Mouse (Mus musculus) kidney, embryonic 14.5 days (tissue): ENCODE results near the gene Oas1d. TPM values are rescaled to one million over a fixed set of nuclear protein-coding genes. Genes with fewer than 3 reads are reported as not detected.
"Not testable (repeated sequence)": the region's sequence is repeated elsewhere in the genome, so short reads cannot be mapped to it uniquely, and the experiment has no call there.

Source experiments
- ATAC-seq: fragments of 200-750 bp; cut with Nextera tagmentation; 2 replicates; pipeline ENCODE4 v1.8.0; 2017; ENCODE audit warnings: moderate number of reproducible peaks, mild to moderate bottlenecking, moderate TSS enrichment, moderate library complexity; ENCODE audit not compliant: low FRiP score, low TSS enrichment
- H3K27ac ChIP-seq: fragments of 300-500 bp; sonication (generic); 2 replicates; pipeline ENCODE4 v1.5.1; 2014; ENCODE audit warnings: low read depth, mild to moderate bottlenecking, low read length, moderate library complexity, mixed read lengths
- H3K27me3 ChIP-seq: fragments of 300-500 bp; sonication (generic); 2 replicates; pipeline ENCODE4 v1.6.1; 2014; ENCODE audit warnings: mild to moderate bottlenecking, low read length; ENCODE audit not compliant: control insufficient read depth, insufficient read depth
- H3K36me3 ChIP-seq: fragments of 300-500 bp; sonication (generic); 2 replicates; pipeline ENCODE4 v1.6.1; 2014; ENCODE audit warnings: low read length, mixed read lengths; ENCODE audit not compliant: control insufficient read depth, insufficient read depth
- H3K4me1 ChIP-seq: fragments of 300-500 bp; sonication (generic); 2 replicates; pipeline ENCODE4 v1.6.1; 2014; ENCODE audit warnings: low read length, mixed read lengths; ENCODE audit not compliant: control insufficient read depth, insufficient read depth
- H3K4me2 ChIP-seq: fragments of 300-500 bp; sonication (generic); replicated peaks from 2 replicates; pipeline ENCODE4 v1.6.1; 2014; ENCODE audit warnings: low read depth, mild to moderate bottlenecking, low read length
- H3K4me3 ChIP-seq: fragments of 300-500 bp; sonication (generic); 2 replicates; pipeline ENCODE4 v1.5.1; 2014; ENCODE audit warnings: mild to moderate bottlenecking, low read length
- H3K9ac ChIP-seq: fragments of 300-500 bp; sonication (generic); 2 replicates; pipeline ENCODE4 v1.6.1; 2014; ENCODE audit warnings: low read depth, mild to moderate bottlenecking, low read length, moderate library complexity
- H3K9me3 ChIP-seq: fragments of 300-500 bp; sonication (generic); 2 replicates; pipeline ENCODE4 v1.6.1; 2016; ENCODE audit warnings: low read length; ENCODE audit not compliant: control insufficient read depth
- whole genome bisulfite sequencing: fragments of 180-500 bp; shearing (Covaris S2); extraction: QIAGEN DNeasy Blood & Tissue Kit; methylation state at CpG from one replicate; pipeline ENCODE4 v1.1.7; 2014; 5-methylcytosine and 5-hydroxymethylcytosine counted together
- polyA plus RNA-seq: library from polyadenylated mRNA; unstranded; fragments of >200 nt; fragmentation: Nextera tagmentation; extraction: Ambion mirVana; gene quantifications from 2 replicates; pipeline ENCODE4 v1.2.1, GENCODE M21; 2014

Oas1d gene
- polyA plus RNA-seq, 1 experiment from 2014 or later: not detected

DNA sequence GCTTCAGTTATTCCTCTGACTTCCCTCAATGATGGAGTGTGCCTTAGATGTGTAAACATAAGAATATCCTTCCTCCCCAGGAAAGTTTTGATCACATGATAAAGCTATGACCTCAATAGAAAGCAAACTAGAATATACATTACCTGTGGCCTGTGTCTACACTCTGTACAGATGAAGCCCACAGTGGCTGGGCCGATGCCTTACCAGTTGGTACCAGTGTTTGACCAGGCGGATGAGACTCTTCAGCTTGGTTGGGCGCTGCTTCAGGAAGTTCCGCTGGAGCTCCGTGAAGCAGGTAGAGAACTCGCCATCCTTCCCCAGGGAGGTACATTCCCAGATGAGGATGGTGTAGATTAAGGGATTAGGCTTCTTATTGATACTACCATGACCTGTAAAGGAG is 32.7 kb upstream of the Oas1d start:
- not testable (repeated sequence) for H3K9ac ChIP-seq, H3K4me3 ChIP-seq, H3K36me3 ChIP-seq, H3K9me3 ChIP-seq, H3K4me2 ChIP-seq, H3K27me3 ChIP-seq, H3K4me1 ChIP-seq, ATAC-seq, H3K27ac ChIP-seq
- 89% methylated on average over 6 of the region's 6 CpGs for WGBS

GRCm38 (mm10) chr5:120887413-120887812 is 26.9 kb upstream of the Oas1d start, which contains the start of gene Oas1g:
Gene Oas1g, minus strand, starts transcription at chr5:120887613.
- ATAC-seq: not testable (repeated sequence)

GRCm38 (mm10) chr5:120887831-120888230 is 26.5 kb upstream of the Oas1d start:
- Histone ChIP-seq H3K36me3 (no peaks in the 10 kb centered on the region), H3K4me2 (no peak overlapping the region), H3K4me3 (no peak overlapping the region), H3K4me1 (no peaks in the 10 kb centered on the region), H3K9ac (no peak overlapping the region), H3K9me3 (no peaks in the 10 kb centered on the region), H3K27ac (no peak overlapping the region), H3K27me3 (no peaks in the 10 kb centered on the region)
- ATAC-seq: no peak
- WGBS: 53% methylated on average over 6 of the region's 6 CpGs

More at GRCm38 (mm10) chr5:120887413-120887812, 26.9 kb upstream of the Oas1d start, which contains the start of gene Oas1g:
- H3K4me3 ChIP-seq, H3K4me1 ChIP-seq, H3K9me3 ChIP-seq, H3K4me2 ChIP-seq, H3K27me3 ChIP-seq, H3K27ac ChIP-seq, H3K9ac ChIP-seq, H3K36me3 ChIP-seq: not testable (repeated sequence)
- 21% methylated on average over 6 of the region's 9 CpGs for WGBS

DNA sequence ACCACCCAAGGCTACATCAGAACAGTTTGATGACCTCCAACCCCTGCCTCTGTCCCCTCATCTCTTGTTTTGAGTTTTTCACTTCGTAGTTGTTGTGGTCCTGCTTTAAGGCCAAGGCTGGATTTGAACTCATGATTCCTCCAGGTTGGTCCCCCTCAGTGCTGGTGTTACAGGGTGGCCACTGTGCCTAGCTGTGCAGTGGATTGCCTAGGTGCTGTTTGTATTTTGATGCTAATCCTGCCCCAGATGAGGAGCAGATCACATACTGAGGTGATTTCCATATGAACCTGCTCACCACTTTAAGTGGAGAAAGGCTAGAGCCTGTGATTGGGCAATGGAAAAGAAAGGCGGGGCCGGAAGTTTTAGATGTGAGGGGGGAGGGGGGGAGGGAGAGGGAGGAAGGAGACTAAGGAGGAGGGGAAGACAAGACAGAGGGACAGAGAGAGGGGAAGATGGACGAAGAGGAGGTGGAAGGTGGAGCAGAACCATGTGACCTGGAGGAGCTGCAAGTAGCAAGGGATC is 26.0 kb upstream of the Oas1d start:
- ATAC-seq, H3K27ac ChIP-seq, H3K9me3 ChIP-seq, H3K9ac ChIP-seq, H3K4me2 ChIP-seq, H3K4me1 ChIP-seq, H3K4me3 ChIP-seq, H3K27me3 ChIP-seq, H3K36me3 ChIP-seq: not testable (repeated sequence)
- WGBS: 44% methylated on average over 4 of the region's 4 CpGs

DNA sequence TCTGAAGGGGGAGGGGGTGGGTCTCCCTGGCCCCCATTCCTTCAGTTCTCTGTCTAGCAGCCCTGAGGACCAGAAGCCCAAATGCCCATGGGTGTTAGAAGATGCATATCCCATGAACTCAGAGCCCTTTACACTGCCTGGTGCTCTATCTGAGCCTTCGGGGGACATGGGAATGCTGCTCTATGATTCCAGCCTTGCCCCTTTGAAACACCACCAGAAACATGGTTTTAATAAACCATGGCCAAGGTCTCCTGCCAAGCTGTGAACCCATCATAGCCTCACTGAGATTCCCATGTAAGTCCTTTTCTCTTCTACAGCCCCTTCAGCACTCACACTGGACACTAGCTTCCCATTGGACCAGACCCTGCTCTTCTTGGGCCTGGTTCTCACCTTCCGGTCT is 24.3 kb upstream of the Oas1d start:
- WGBS: 76% methylated on average over 2 of the region's 2 CpGs
- H3K27ac ChIP-seq: no peak overlapping the region
- H3K4me3 ChIP-seq: no peak overlapping the region
- no peak for ATAC-seq
- no peak overlapping the region for H3K9ac ChIP-seq
- H3K36me3 ChIP-seq: no peaks in the 10 kb centered on the region
- no peaks in the 10 kb centered on the region for H3K27me3 ChIP-seq
- H3K9me3 ChIP-seq: no peaks in the 10 kb centered on the region
- H3K4me1 ChIP-seq: no peaks in the 10 kb centered on the region
- no peak overlapping the region for H3K4me2 ChIP-seq

- Histone ChIP-seq H3K27me3 (no peaks in the 10 kb centered on the region), H3K4me3 (no peak overlapping the region), H3K36me3 (no peaks in the 10 kb centered on the region), H3K9ac (no peak overlapping the region), H3K9me3 (no peaks in the 10 kb centered on the region), H3K27ac (no peak overlapping the region), H3K4me1 (no peaks in the 10 kb centered on the region), H3K4me2 (no peak overlapping the region)
- 59% methylated on average over 3 of the region's 3 CpGs for WGBS
- no peak for ATAC-seq
Observed at GRCm38 (mm10) chr5:120890991-120891390, 23.3 kb upstream of the Oas1d start.

DNA sequence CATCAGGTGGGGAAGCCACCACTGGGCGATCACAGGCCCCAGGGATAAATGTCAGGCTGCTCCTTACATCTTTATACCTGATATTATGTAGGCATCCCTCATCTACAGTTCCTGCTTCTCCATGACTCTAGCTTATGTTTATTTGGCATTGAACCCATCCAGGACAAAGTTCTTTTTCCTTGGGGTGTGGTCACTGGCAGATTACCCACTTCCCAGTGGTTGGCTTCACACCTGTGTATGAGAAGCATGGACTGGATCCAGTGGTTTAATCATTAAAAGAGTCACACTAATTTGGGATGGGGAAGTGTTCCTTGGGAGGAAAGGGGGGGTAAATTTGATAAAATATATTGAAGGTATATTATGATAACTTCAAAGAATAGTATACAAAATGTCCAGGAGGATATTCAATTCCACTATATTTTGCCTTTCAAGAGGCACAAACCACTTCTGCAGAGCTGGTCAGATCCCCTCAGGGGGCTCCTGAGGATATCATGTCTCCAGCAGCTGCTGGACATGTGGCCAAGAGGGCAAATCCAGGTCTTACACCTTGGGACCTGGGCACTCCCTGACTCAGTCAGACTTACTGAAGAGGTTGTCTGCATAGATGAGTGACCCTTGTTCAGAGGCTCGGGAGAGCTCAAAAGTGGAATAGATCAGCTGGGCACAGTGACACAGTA is 22.6 kb upstream of the Oas1d start:
- not testable (repeated sequence) for H3K27ac ChIP-seq, H3K4me3 ChIP-seq, H3K9ac ChIP-seq, H3K36me3 ChIP-seq, H3K4me1 ChIP-seq, H3K9me3 ChIP-seq, ATAC-seq, H3K27me3 ChIP-seq, H3K4me2 ChIP-seq
- 81% methylated on average over 2 of the region's 2 CpGs for whole genome bisulfite sequencing

- Histone ChIP-seq H3K9ac (no peak overlapping the region), H3K27ac (no peak overlapping the region), H3K36me3 (no peaks in the 10 kb centered on the region), H3K9me3 (no peaks in the 10 kb centered on the region), H3K4me1 (no peaks in the 10 kb centered on the region), H3K4me3 (no peak overlapping the region), H3K4me2 (no peak overlapping the region), H3K27me3 (no peaks in the 10 kb centered on the region)
- WGBS: 73% methylated on average over 2 of the region's 2 CpGs
- ATAC-seq: no peak
Observed at GRCm38 (mm10) chr5:120892243-120892660, 22.1 kb upstream of the Oas1d start.

GRCm38 (mm10) chr5:120893866-120894265 is 20.5 kb upstream of the Oas1d start:
- not testable (repeated sequence) for H3K27me3 ChIP-seq, H3K9ac ChIP-seq
- WGBS: 94% methylated on average over 4 of the region's 4 CpGs

More at GRCm38 (mm10) chr5:120893866-120894265, 20.5 kb upstream of the Oas1d start:
- H3K4me3 ChIP-seq, H3K9me3 ChIP-seq, H3K4me2 ChIP-seq, H3K36me3 ChIP-seq, H3K27ac ChIP-seq, H3K4me1 ChIP-seq, ATAC-seq: not testable (repeated sequence)
